Mouse (Mus musculus) kidney, embryonic 16.5 days (tissue): ENCODE measurements around the gene Sorbs1. TPM values are rescaled to one million over a fixed set of nuclear protein-coding genes. Genes with fewer than 3 reads are reported as not detected.
"Not testable (repeated sequence)": the region's sequence is repeated elsewhere in the genome, so short reads cannot be mapped to it uniquely, and the experiment has no call there.

Source experiments
- ATAC-seq: fragments of 200-750 bp; cut with Nextera tagmentation; 2 replicates; pipeline ENCODE4 v1.8.0; 2017; ENCODE audit warnings: moderate TSS enrichment; ENCODE audit not compliant: low FRiP score, low TSS enrichment
- H3K27ac ChIP-seq: fragments of 300-500 bp; sonication (generic); 2 replicates; pipeline ENCODE4 v1.5.1; 2014; ENCODE audit warnings: low read length
- H3K27me3 ChIP-seq: fragments of 300-500 bp; sonication (generic); 2 replicates; pipeline ENCODE4 v1.6.1; 2014; ENCODE audit warnings: low read length, control low read depth, mixed read lengths; ENCODE audit not compliant: insufficient read depth
- H3K36me3 ChIP-seq: fragments of 300-500 bp; sonication (generic); 2 replicates; pipeline ENCODE4 v1.6.1; 2014; ENCODE audit warnings: low read length, control low read depth, mixed read lengths; ENCODE audit not compliant: insufficient read depth
- H3K4me1 ChIP-seq: fragments of 300-500 bp; sonication (generic); 2 replicates; pipeline ENCODE4 v1.6.1; 2014; ENCODE audit warnings: low read length, control low read depth, mixed read lengths; ENCODE audit not compliant: insufficient read depth
- H3K4me2 ChIP-seq: fragments of 300-500 bp; sonication (generic); replicated peaks from 2 replicates; pipeline ENCODE4 v1.6.1; 2014; ENCODE audit warnings: low read depth, low read length
- H3K4me3 ChIP-seq: fragments of 300-500 bp; sonication (generic); 2 replicates; pipeline ENCODE4 v1.5.1; 2014; ENCODE audit warnings: mild to moderate bottlenecking, low read length
- H3K9ac ChIP-seq: fragments of 300-500 bp; sonication (generic); replicated peaks from 2 replicates; pipeline ENCODE4 v1.6.1; 2014; ENCODE audit warnings: low read length
- H3K9me3 ChIP-seq: fragments of 300-500 bp; sonication (generic); 2 replicates; pipeline ENCODE4 v1.6.1; 2016; ENCODE audit warnings: low read length, control low read depth
- WGBS: fragments of 180-500 bp; shearing (Covaris S2); extraction: QIAGEN DNeasy Blood & Tissue Kit; methylation state at CpG from one replicate; pipeline ENCODE4 v1.1.7; 2014; 5-methylcytosine and 5-hydroxymethylcytosine counted together
- polyA plus RNA-seq: library from polyadenylated mRNA; unstranded; fragments of >200 nt; fragmentation: Nextera tagmentation; extraction: Ambion mirVana; gene quantifications from 2 replicates; pipeline ENCODE4 v1.2.1, GENCODE M21; 2015

Gene Sorbs1
- polyA plus RNA-seq, result 60.1 and 63.1 TPM in 2 replicates

- peak; percentile 99 for ATAC-seq
- H3K4me1 ChIP-seq, result peaks cover 26% of the 10 kb centered on the region
- no peaks in the 10 kb centered on the region for H3K27me3 ChIP-seq
- H3K9me3 ChIP-seq, result no peaks in the 10 kb centered on the region
- no peaks in the 10 kb centered on the region for H3K36me3 ChIP-seq
- H3K4me3 ChIP-seq, result peak within 1 kb of the TSS; percentile 70
- H3K4me2 ChIP-seq, result peak within 1 kb of the TSS; percentile 95
- WGBS, result under 1% methylated on average over 51 of the region's 51 CpGs
- peak within 1 kb of the TSS; percentile 85 for H3K9ac ChIP-seq
- peak within 1 kb of the TSS; percentile 86 for H3K27ac ChIP-seq
Measured at GRCm38 (mm10) chr19:40513632-40514078, at the start of gene Sorbs1. Gene Sorbs1, minus strand, starts transcription at chr19:40513779.

GRCm38 (mm10) chr19:40561521-40561920 is 47.9 kb upstream of the Sorbs1 start:
- H3K4me1 ChIP-seq, H3K27me3 ChIP-seq, H3K9me3 ChIP-seq, H3K4me2 ChIP-seq, H3K4me3 ChIP-seq, H3K9ac ChIP-seq, H3K27ac ChIP-seq: not testable (repeated sequence)
- 75% methylated on average over 11 of the region's 31 CpGs for WGBS
- 0 out of 2 replicates have a peak, but pooled peaks have one; percentile 39 for ATAC-seq
- H3K36me3 ChIP-seq, result peaks cover 56% of the 10 kb centered on the region

DNA sequence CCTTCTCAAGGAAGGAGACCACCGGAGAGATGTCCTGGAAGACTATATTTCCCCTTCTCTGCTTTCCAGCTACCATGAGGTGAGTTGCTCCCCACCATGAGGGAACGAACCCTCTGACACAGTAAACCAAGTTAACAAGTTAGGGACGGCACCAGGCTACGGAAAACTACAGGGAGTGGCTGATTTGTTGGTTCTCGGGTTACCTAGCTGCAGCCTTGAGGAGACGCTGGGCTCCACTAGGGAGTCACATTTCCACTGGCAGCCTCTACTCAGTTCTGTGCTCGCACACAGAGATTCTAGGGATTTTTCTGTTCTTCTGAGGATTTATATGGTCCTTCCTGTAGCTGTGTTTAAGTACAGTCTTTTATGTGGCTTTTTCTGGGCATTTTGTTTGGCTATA is 42.5 kb upstream of the Sorbs1 start:
- Histone ChIP-seq H3K27ac (no peak overlapping the region), H3K9ac (no peak overlapping the region), H3K9me3 (peaks cover 5% of the 10 kb centered on the region), H3K4me1 (peaks cover 5% of the 10 kb centered on the region; the same call in 1 of the 2 replicates), H3K4me2 (no peak overlapping the region), H3K36me3 (peaks cover 36% of the 10 kb centered on the region), H3K4me3 (no peak overlapping the region), H3K27me3 (no peaks in the 10 kb centered on the region)
- 37% methylated on average over 7 of the region's 7 CpGs for WGBS
- peak; percentile 52; the same call in 1 of the 2 replicates for ATAC-seq

DNA sequence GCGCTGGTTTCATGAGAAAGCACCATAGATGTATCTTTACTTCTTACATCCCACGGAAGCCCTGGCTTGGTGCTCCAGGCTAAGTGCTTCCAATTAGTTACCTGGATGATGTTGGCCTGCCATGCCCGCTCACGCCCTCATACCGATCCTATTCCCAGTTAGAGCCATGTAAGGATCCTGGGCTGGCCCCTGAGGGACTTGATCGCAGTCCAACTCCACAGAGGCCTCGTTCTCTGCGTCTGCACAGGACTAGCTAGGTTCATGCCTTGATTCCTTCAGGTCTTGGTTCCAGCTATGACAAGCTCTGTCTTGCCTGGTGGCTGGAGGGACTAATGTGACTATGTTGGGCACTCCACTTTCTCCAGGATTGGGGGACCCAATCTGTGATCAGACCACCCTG is 41.6 kb upstream of the Sorbs1 start:
- H3K36me3 ChIP-seq, result peaks cover 42% of the 10 kb centered on the region

DNA sequence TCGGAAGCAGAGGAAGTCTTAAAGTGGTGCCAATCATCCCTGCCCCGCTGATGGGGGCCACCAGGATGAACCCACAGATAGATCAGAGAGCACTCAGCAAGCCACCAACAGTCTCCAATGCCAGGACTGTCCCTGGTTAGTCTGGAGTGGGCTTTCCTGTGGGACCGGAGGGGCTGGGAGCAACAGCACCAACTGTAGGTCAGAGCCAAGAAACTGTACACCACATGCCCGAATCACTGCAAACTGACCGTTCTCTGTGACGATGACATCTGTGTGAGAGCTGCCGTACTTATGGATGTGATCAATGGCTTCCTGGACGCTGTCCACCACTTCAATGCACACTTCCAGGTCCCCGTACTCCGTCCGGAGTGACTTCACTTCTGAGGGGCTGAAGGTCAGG is 40.8 kb upstream of the Sorbs1 start:
- peaks cover 13% of the 10 kb centered on the region for H3K4me1 ChIP-seq
- no peaks in the 10 kb centered on the region for H3K27me3 ChIP-seq
- 59% methylated on average over 11 of the region's 11 CpGs for WGBS
- no peak overlapping the region for H3K4me2 ChIP-seq
- H3K9me3 ChIP-seq, result peaks cover 5% of the 10 kb centered on the region
- ATAC-seq, result no peak
- H3K4me3 ChIP-seq, result no peak overlapping the region
- peaks cover 42% of the 10 kb centered on the region for H3K36me3 ChIP-seq
- no peak overlapping the region for H3K9ac ChIP-seq
- no peak overlapping the region for H3K27ac ChIP-seq

More for the DNA sequence above, 41.6 kb upstream of the Sorbs1 start:
- peaks cover 5% of the 10 kb centered on the region for H3K9me3 ChIP-seq
- H3K4me3 ChIP-seq, result no peak overlapping the region
- H3K4me2 ChIP-seq, result no peak overlapping the region
- peaks cover 5% of the 10 kb centered on the region for H3K4me1 ChIP-seq
- H3K9ac ChIP-seq, result no peak overlapping the region
- WGBS, result 95% methylated on average over 8 of the region's 8 CpGs
- ATAC-seq, result no peak
- no peaks in the 10 kb centered on the region for H3K27me3 ChIP-seq
- H3K27ac ChIP-seq, result no peak overlapping the region

DNA sequence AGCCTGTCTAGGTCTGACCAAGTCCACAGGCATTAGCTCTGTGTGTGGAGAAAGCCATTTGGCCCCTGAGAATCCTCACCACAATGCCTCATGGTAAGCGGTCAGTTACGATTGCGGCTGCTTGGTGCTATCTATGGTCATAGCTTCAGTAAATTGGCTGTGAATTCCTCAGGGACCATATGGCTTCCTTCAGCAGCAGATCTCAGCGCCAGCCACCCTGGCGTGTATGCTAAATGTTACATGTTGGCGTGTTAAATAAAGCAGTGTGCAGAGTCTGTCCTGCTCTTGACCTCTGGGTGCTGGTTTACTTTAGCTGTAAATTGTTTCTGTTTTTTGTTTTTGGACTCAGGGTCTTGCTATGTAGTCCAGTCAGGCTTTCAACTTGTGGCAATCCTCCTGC is 40.3 kb upstream of the Sorbs1 start:
- 61% methylated on average over 6 of the region's 6 CpGs for WGBS
- no peak for ATAC-seq
- Histone ChIP-seq H3K9ac (no peak overlapping the region), H3K27ac (no peak overlapping the region), H3K36me3 (peaks cover 42% of the 10 kb centered on the region), H3K27me3 (no peaks in the 10 kb centered on the region), H3K9me3 (peaks cover 5% of the 10 kb centered on the region), H3K4me2 (no peak overlapping the region), H3K4me3 (no peak overlapping the region), H3K4me1 (peaks cover 18% of the 10 kb centered on the region)

DNA sequence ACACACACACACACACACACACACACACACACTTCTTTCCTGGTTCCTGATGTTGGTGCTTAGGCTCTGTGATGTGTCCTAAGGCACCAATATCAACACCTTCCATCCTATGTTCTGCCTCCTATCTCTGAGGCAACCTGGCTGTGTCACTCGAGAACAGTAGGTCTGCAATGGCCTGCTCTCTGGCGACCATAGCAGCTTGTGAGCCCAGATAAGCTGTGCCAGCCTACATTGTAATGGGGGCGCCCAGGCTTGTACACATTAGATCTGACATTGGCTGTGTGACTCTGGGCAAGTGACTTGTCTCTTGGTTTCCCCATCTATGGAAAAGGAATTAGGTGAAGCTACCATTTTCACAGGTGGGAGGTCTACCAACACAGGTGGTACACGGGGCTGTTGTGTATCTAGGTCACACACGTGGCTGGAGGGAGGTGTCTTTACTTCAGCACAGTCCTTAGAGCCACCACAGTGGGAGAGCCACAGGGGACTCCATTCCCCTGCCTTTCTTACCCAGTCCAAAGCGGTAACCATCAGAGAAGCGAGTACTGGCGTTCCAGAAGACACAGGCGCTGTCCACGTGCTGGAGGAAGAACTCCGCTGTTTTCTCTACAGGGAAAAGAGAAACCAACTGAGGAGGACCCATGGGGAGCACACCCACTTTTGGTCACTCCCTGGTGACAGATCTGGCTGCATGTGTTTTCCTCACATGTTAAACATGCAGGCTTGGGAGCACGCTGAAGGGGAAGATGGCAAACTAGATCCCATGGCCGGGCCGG is 39.6 kb upstream of the Sorbs1 start:
- Histone ChIP-seq H3K27me3 (no peaks in the 10 kb centered on the region), H3K4me3 (no peak overlapping the region), H3K9ac (no peak overlapping the region), H3K4me1 (peaks cover 24% of the 10 kb centered on the region), H3K36me3 (peaks cover 42% of the 10 kb centered on the region), H3K9me3 (peaks cover 5% of the 10 kb centered on the region), H3K4me2 (no peak overlapping the region), H3K27ac (no peak overlapping the region)
- WGBS, result 76% methylated on average over 14 of the region's 14 CpGs
- ATAC-seq, result no peak

- no peak overlapping the region for H3K4me2 ChIP-seq
- H3K4me3 ChIP-seq, result no peak overlapping the region
- H3K27me3 ChIP-seq, result no peaks in the 10 kb centered on the region
- peaks cover 24% of the 10 kb centered on the region for H3K4me1 ChIP-seq
- peak overlapping the region; percentile 70 for H3K27ac ChIP-seq
- H3K36me3 ChIP-seq, result peaks cover 23% of the 10 kb centered on the region
- H3K9me3 ChIP-seq, result no peaks in the 10 kb centered on the region
- 32% methylated on average over 6 of the region's 6 CpGs for WGBS
- H3K9ac ChIP-seq, result no peak overlapping the region
- ATAC-seq, result 0 out of 2 replicates have a peak, but pooled peaks have one; percentile 10
Measured at GRCm38 (mm10) chr19:40549516-40550135, 36.0 kb upstream of the Sorbs1 start.

DNA sequence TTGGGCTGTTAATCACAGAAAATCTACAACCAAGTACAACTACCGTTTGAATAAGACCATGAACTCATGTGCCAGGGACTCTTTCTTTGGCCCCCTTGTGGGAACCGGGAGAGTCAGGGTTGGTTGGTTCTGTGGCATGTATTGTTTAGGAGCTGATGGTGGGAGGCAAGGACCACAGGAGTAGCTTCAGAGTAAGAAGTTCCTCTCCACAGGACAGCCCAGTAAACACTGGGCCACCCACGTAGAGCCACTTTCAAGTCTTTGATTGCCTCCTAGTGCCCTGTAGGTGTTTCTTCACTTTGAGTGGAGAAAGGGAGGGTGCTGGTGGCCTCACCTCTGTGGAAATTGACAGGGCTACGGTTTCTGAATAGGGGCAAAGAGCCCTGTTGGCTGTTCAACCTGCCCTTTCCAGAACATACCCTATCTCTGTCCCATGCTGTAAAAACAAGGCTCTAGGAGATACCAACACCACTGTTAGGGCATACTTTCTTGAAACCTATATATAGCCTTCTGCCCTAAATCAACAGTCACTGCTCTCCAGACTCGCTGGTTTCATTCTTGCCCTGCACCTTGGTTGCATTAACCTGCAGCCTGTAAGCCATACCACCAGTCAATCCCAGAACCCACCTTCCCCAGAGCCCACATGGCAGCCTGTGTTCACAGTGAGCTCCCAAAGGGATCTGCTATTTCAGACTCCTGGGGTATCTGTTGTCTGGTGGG is 35.4 kb upstream of the Sorbs1 start:
- Histone ChIP-seq H3K27me3 (no peaks in the 10 kb centered on the region), H3K4me2 (no peak overlapping the region), H3K4me3 (no peak overlapping the region), H3K9ac (no peak overlapping the region), H3K27ac (peak overlapping the region; percentile 70), H3K9me3 (no peaks in the 10 kb centered on the region), H3K36me3 (peaks cover 17% of the 10 kb centered on the region; the same call in 1 of the 2 replicates), H3K4me1 (peaks cover 19% of the 10 kb centered on the region)
- ATAC-seq, result peak; percentile 92
- WGBS, result 19% methylated on average over 5 of the region's 5 CpGs
